Mouse (Mus musculus) spleen, adult 12 weeks (tissue): ENCODE measurements around the gene Rps6ka5.

Experiments used
- DNase-seq: peaks from one replicate; pipeline ENCODE4 v3.0.0; 2022; ENCODE audit warnings: low spot score

The Rps6ka5 gene

DNA sequence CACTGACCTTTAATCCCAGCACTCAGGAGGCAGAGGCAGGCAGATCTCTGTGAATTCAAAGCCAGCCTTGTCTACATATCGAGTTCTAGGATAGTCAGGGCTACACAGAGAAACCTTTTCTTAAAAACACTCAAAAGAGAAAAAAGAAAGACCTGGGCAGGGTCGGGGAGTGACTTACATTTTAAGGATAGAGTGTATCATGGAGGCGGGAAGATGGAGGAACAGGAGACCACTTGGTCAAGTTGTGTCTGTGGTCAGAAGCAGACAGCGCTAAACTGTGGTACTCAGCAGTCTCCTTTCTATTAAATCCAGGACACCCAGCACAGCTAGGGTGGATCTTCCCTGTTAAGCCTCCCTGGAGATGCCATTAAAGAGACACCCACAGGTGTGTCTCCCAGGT, at the start of gene Rps6ka5:
TSS of gene Rps6ka5 (minus strand) at position 333 of the 400 bp plus-strand sequence.
- no peak for DNase-seq

DNA sequence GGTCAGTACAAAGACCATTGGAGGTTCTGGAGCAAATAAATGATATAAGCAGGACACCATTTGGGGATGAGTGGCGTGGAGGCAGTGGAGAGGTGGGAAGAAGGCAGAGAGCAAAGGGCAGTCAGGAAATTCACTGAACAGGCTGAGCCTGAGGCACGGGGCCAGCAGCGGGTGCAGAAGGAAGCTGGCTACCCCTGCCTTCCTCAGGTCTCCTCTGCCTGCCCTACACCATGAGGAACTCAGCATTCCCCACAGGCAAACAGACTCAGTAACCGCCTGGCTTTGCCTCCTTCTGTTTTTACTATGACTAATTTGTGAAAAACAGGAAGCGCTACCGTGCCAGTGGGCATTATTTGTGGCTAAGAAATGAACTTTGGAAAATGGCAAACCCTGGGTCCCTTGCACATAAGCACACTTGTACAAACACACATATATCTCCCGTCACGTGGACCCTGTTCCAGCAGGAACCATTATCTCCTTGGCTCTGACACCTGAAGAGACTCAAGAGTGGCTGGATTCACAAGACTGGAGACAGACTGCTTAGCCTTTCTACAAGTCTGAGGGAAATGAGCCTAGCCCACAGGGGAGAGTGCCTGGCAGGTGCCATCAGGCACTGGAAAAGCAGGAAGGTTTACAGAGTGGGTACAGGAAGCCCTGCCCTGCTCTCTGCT, 49.3 kb upstream of the Rps6ka5 start:
- no peak for DNase-seq

- DNase-seq, result no peak
Measured at GRCm38 (mm10) chr12:100775291-100775690, 48.5 kb upstream of the Rps6ka5 start.

GRCm38 (mm10) chr12:100774756-100775155, 48.0 kb upstream of the Rps6ka5 start:
- DNase-seq, result no peak

- DNase-seq, result no peak
Measured at GRCm38 (mm10) chr12:100772230-100772984, 45.6 kb upstream of the Rps6ka5 start.

DNA sequence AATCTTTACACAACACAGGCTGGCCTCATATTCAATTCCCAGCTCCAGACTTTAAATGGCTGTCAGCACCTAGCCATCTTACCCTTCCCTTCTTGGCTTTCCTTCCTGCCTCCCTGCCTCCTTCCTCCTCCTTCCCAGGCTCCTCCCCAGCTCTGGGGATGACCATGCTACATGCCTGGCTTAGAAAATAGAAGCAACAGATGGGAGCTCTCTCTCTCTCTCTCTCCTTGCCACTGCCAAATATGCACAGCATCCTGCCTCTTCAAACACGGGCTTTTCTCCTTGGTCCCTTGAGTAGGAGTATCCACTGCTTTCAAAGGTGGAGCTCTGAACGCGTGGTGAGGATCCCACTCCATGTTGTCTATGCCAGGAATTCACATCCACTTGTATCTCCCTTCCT, 44.0 kb upstream of the Rps6ka5 start:
- DNase-seq, result no peak

DNA sequence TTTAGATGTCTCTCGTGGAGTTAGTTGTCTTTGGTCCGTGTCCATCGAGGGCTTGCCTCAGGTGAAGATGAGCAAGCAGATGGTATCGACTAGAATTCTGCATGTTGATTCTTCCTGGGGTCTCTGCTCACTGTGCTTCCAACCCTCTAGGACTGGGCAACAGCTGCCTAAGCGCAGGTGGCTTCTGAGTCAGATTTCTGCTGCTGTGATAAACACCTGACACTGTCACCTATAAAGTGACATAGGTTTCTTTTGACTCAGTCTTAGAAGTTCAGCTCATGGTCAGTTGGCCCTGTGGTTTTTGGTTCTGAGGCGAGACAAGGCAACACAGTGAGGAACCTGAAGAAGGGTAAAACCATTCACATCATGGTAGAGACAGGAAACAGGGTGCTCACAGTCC, 43.1 kb upstream of the Rps6ka5 start:
- DNase-seq, result no peak

DNA sequence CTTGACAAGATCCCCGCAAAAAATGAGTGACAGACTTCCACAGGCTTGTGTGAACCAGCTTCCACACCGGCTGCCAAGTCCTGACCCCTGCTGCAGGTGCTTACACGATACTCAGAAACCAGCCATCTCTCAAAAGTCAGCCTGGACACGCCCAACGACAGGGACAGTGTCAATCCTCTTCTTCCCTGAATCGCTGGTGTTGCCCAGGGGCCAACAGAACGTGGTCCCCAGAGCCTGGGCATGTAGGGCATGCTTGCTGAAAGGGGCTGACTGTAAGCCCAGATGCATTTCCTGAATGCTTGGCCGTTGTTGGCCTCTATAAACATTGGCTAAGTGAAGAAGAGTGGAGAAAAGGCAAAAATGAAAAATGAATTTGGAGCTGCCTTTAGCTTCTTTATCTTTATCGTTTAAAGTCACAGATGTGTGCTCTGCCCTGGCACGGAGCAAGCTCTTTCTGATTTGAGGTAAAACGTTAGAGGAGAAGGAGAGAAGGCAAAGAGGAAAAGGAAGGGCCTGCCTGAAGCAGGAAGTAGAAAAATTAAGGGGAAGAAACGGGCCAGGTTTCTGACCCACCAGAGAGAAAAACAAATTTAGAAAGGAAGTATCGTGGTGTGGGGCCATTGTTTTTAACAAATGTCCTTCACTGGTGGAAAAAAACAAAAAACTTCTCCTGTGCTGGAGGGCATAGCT, 37.7 kb upstream of the Rps6ka5 start:
- DNase-seq, result no peak

GRCm38 (mm10) chr12:100762663-100763425, 36.1 kb upstream of the Rps6ka5 start:
- no peak for DNase-seq

DNA sequence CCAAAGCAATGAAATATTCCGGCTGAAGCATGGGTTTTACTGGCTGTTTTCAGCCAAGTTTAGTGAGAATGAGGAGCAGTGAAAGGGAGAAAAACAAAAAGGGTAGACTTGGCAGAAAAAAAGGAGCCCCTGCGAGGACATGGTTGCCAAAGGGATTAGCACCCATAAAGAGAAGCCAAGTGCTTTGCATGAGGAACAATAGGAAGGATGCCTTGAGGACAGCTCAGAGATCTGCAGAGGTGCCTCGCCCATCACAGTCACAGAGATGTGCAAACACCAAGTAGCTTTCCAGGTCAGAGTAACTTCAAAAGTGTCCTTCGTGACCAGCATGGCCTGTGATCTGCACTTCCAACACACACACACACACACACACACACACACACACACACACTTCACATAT, 30.6 kb upstream of the Rps6ka5 start:
- DNase-seq, result no peak

DNA sequence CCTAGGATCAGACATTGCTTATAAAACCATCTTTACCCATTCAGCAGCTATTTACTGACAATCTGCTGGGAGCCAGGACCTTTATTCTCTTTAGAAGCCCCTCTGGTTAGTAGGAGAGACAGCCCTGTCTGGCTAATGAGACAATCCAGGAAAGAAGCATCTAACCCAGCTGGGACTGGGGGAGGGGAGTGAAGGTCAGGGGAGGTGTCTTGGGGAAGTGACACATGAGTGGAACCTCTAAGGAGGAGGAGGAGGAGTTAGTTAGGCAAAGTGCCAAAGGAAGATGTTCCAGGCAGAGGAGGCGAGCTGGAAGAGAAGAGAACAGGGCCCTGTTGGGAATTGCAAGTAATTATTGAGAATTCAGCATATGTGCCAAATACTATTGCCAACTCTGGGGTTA, 26.9 kb upstream of the Rps6ka5 start:
- DNase-seq, result no peak

GRCm38 (mm10) chr12:100752977-100753376, 26.2 kb upstream of the Rps6ka5 start:
- DNase-seq, result no peak

DNA sequence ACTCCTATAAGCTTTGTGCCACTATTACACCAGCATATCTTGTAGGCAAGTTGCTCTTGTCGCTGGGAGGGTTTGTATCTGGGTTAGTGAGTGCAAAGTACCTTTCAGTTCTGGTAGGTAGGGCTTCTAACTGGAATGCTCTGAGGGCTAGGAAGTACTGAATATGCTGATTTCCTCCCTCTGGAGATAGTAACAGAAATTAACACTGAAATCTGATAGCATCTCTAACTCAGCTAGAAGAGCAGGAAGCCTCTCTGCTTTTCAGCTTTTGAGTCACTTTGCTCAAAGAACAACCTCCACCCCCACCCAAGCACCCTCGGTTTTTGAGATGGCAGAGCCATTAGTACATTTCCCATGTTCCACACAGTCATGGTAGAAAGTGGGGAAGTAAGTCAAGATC, 15.7 kb upstream of the Rps6ka5 start:
- DNase-seq, result no peak

DNA sequence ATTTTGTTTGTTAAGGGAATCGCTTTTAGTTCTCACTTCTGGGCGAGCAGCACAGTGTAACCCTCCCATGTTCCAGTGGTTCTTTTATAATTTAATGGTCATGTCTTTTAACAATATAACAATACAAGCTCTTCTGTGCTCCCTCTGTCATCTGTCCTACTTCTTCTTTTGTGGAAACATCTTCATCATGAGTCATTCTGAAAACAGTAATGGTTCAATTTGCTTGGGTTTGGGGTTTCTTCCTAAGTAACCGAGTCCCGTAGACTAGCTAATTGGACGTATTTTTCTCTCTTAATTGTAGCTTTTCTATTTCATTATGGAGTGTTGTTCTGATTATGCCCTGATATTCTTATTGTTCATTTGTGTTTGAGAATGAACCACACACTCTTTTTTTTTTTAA, 13.5 kb upstream of the Rps6ka5 start:
- no peak for DNase-seq

DNA sequence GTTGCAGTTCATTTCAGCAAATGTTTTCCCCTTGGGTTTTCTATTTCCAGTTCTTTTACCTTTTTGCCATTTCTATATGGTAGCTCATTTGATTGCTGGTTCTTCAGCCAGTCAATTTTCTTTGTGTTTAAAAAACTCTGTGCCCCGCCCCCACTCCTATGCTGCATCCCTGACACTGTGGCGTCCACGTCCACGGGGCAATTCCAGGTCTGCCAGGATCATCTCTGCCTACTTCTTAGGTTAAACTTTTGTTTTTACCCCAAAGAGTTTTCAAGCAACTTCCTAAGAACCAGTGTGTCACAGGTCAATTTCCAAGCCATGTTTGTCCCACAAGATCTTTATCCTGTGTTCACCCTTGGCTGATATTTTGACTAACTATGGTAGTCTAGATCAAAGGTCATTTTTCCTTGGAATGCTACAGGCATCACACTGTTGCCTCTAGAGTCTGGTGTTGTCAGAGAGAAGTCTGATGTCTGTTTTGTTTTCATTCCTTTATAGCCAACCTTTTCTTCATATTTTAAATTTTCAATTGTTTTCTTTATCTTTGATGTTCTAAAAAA, 12.3 kb upstream of the Rps6ka5 start:
- no peak for DNase-seq

DNA sequence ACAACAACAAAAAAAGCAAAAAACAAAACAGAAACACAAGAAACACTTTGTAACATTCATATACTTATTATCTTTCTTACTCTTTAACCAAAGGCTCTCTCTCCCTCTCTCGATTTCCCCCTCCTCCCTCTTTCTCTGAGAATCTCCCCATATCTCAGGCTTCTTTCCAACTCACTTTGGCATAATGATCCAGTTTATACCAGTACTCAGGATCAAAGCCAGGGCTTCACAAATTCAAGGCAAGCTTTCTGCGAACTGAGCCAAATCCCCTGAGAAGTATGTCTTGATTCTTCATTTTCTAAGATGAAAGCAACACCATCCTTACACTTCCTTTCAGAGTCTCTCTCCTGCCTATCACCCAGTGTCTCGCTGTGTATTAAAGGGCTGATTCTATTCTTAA, 11.7 kb upstream of the Rps6ka5 start:
- DNase-seq, result no peak

DNA sequence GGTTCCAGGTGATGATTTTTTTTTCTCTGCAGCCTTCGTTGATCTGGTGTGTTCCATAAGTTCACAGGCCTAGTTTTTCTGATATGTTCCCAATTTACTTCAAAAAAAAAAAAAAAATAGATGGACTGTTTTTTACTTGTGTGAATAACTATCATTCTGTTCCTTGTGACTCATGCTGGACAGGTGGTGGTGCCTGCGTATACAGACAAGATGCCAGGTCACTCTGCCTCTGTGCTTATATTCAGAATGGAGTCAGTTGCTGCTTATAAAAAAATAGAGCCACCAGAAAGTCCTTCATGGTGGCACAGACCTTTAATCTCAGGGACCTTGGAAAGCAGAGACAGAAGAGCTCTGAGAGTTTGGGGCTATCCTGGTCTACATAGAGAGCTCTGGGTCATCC, 8.8 kb upstream of the Rps6ka5 start:
- DNase-seq, result no peak

DNA sequence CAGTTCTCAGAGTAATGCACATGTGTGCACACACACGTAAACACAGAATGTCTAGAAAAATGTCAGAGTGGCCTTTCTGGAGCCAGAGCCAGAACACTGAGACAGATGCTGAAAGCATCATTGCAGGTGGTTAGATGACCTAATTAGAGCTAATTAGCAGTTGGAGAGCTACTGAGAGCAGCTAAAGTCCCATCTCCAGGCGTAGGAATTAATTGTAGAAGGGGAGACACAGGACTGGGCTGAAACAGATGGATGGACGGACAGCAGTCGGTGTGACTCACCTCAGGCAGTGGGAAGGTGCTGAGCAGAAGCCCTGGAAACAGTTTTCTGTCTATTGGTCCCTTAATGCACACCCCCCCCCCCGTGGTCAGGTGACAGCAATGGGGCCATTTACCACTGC, 8.4 kb upstream of the Rps6ka5 start:
- no peak for DNase-seq

DNA sequence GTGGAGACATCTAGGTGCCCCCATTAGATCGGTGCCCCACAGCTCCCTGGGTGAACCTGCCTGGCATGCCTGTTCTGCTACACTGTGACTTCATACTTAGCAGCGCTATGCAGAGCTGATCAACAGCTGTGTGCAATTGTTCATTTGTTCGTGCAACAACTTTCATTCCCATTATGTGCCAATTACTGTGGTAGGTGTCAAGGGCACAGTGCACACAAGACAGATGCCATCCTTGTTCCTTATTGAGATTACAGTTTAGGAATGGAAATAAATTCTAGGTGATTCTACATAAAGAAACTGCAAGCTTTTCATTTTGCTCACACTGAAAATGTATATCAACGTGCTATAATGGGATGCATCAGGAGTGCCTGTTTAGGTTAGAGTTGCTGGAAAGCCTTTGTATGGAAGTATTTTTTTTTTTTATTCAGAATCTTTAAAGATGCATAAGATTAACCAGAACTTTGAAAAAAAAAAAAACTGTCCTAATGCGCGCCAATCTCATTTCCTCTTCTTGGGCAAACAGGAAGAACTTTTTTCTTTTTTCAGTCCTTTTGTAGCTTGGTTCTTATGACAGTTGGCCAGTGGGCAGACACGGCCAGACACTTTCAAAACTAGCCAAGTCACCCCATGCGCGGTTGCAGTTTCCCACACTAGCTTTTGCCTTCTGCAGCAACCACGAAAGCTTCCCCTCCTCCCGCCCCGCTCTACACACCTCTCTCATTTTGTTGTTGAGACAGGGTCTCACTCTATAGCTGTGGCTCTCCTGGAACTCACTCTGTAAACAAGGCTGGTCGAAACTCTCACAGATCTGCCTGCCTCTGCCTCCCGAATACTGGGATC, 2.1 kb upstream of the Rps6ka5 start:
- DNase-seq, result no peak

- DNase-seq, result no peak
Measured at GRCm38 (mm10) chr12:100727891-100728290, 1.1 kb upstream of the Rps6ka5 start.

- no peak for DNase-seq
Measured at GRCm38 (mm10) chr12:100725458-100725786, 1.4 kb downstream of the Rps6ka5 start.
